In the genomic region with DNA sequence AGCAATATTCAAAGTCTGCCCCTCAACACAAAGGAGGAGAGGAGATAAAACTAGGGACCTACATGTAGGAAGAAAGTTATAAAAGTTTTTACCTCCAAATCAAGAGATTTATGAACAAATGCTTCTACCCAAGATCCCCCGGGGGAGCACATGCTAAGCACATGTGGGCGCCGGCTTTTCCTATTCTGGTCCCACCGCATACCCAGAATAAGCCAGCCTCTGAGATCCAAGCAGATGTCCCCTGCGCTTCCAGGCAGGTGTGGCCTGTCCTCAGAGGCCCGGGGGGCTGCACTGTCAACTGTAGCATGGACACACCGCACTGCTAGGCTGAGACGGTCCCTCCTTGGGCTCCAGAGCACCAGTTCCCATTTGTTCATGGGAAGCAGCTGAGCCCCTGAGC, we compare ENCODE assay signal across 29 mouse cellular contexts.
"Had no signal": no experiment of that assay in that cellular context is flagged by ENCODE, and none has a peak within 500 bp of the region (broad histone marks: within the 10 kb centered on the region; RNA-seq: fewer than 3 reads in every experiment).

No protein-coding gene starts in this region.

- H3K4me1 ChIP-seq: limb, embryonic 10.5 days; lung, embryonic 15.5 days had no signal

- H3K9me3 ChIP-seq: limb, embryonic 10.5 days; limb, embryonic 12.5 days; limb, embryonic 13.5 days; limb, embryonic 15.5 days; liver, embryonic 12.5 days; liver, embryonic 13.5 days; liver, embryonic 15.5 days; lung, embryonic 15.5 days; megakaryocyte, embryonic 14.5 days; midbrain, embryonic 12.5 days; midbrain, embryonic 13.5 days; midbrain, embryonic 15.5 days had no signal

- H3K4me2 ChIP-seq: limb, embryonic 12.5 days; limb, embryonic 13.5 days; limb, embryonic 15.5 days; liver, embryonic 11.5 days; liver, embryonic 12.5 days; liver, embryonic 13.5 days; liver, embryonic 15.5 days; lung, embryonic 14.5 days; lung, embryonic 15.5 days; midbrain, embryonic 11.5 days; midbrain, embryonic 12.5 days; midbrain, embryonic 13.5 days; midbrain, embryonic 15.5 days had no signal

- H3K4me3 ChIP-seq: limb, embryonic 10.5 days; limb, embryonic 12.5 days; limb, embryonic 13.5 days; limb, embryonic 15.5 days; liver, embryonic 12.5 days; liver, embryonic 13.5 days; liver, embryonic 15.5 days; lung, embryonic 15.5 days; megakaryocyte, embryonic 14.5 days; midbrain, embryonic 12.5 days; midbrain, embryonic 13.5 days; midbrain, embryonic 15.5 days; myocyte had no signal

- H3K27me3 ChIP-seq: limb, embryonic 12.5 days; limb, embryonic 13.5 days; limb, embryonic 15.5 days; liver, embryonic 12.5 days; liver, embryonic 13.5 days; liver, embryonic 15.5 days; lung, embryonic 15.5 days; megakaryocyte, embryonic 14.5 days; midbrain, embryonic 12.5 days; midbrain, embryonic 13.5 days; midbrain, embryonic 15.5 days had no signal

- H3K27ac ChIP-seq: limb, embryonic 10.5 days; limb, embryonic 12.5 days; limb, embryonic 13.5 days; limb, embryonic 15.5 days; liver, embryonic 12.5 days; liver, embryonic 13.5 days; liver, embryonic 14.5 days; liver, embryonic 15.5 days; lung, embryonic 15.5 days; macrophage had no signal

- ATAC-seq: liver, embryonic 12.5 days; liver, postnatal 0 days; lung, postnatal 0 days; midbrain, embryonic 13.5 days; midbrain, embryonic 15.5 days; midbrain, embryonic 16.5 days had no signal

- DNase-seq: liver; liver, embryonic 13.5 days; liver, postnatal 0 days; lung, adult 18-20 months; lung, adult 2 months; lung, embryonic 14.5 days; lung, postnatal 10 days; lung, postnatal 14 days; lung, postnatal 36 days; lung, postnatal 4 days; midbrain, embryonic 14.5 days had no signal

- H3K9ac ChIP-seq: limb, embryonic 12.5 days; limb, embryonic 13.5 days; limb, embryonic 15.5 days; liver, embryonic 12.5 days; liver, embryonic 13.5 days; liver, embryonic 14.5 days; liver, embryonic 15.5 days; liver, postnatal 0 days; lung, embryonic 14.5 days; lung, embryonic 15.5 days; midbrain, embryonic 12.5 days; midbrain, embryonic 13.5 days; midbrain, embryonic 15.5 days had no signal
